Comparison of ENCODE assay signal across 8 mouse cellular contexts in genomic region chr9:65201381-65202164, GRCm38 (mm10). TPM values are rescaled to one million over a fixed set of nuclear protein-coding genes. Genes with fewer than 3 reads are reported as not detected.
A peak's percentile ranks its signal among the peaks of the same experiment; 100 is the strongest.
DNase-seq lines count a peak whose midpoint lies in the region; ATAC-seq and TF ChIP-seq lines count a peak whose summit lies in the region.

No protein-coding gene starts in this region.

- peak overlapping the region; percentile 44 for H3K4me2 ChIP-seq in embryonic facial prominence, embryonic 11.5 days (ENCODE audit: low read depth, low read length)
- H3K4me2 ChIP-seq in midbrain, embryonic 12.5 days (replicated peaks): peak overlapping the region; percentile 56

- peak overlapping the region; percentile 27; the same call in 1 of the 2 replicates for H3K4me3 ChIP-seq in embryonic facial prominence, embryonic 11.5 days (ENCODE audit: low read depth, low read length)
- peak overlapping the region; percentile 49 for H3K4me3 ChIP-seq in limb, embryonic 10.5 days
- peak overlapping the region; percentile 40 for H3K4me3 ChIP-seq in midbrain, embryonic 12.5 days
- H3K4me3 ChIP-seq in small intestine, adult 2 months (ENCODE audit: low read depth, low read length): peak overlapping the region; percentile 36

- ATAC-seq in embryonic facial prominence, embryonic 11.5 days (replicated peaks; ENCODE audit: insufficient number of reproducible peaks, low FRiP score, low TSS enrichment, low read depth): peak; percentile 84
- peak; percentile 85 for ATAC-seq in midbrain, embryonic 12.5 days (ENCODE audit: low FRiP score, low read depth)

- peak overlapping the region; percentile 48; the same call in 1 of the 2 replicates for H3K9ac ChIP-seq in embryonic facial prominence, embryonic 11.5 days (replicated peaks; ENCODE audit: low read length)
- H3K9ac ChIP-seq in midbrain, embryonic 12.5 days (replicated peaks): peak overlapping the region; percentile 48

- no peak for TF ChIP-seq POLR2A in small intestine, adult 2 months (IDR thresholded peaks at IDR 0.05; ENCODE audit: low read depth, low read length)

- no peaks in the 10 kb centered on the region for H3K27me3 ChIP-seq in embryonic facial prominence, embryonic 11.5 days (ENCODE audit: control insufficient read depth, insufficient read depth, low read length)
- H3K27me3 ChIP-seq in limb, embryonic 10.5 days (ENCODE audit: low read depth, poor library complexity, severe bottlenecking): no peaks in the 10 kb centered on the region
- no peaks in the 10 kb centered on the region for H3K27me3 ChIP-seq in midbrain, embryonic 12.5 days
- H3K27me3 ChIP-seq in small intestine, adult 2 months (ENCODE audit: control insufficient read depth, insufficient read depth, low read length): no peaks in the 10 kb centered on the region

- DNase-seq in urinary bladder, adult 18-20 months (ENCODE audit: low spot score in 2 of 2): peak; percentile 58 to 67
- DNase-seq in urinary bladder, postnatal 10 days (ENCODE audit: low spot score): no peak
- peak; percentile 92 for DNase-seq in embryonic facial prominence, embryonic 11.5 days (ENCODE audit: low spot score)
- peak; percentile 97 for DNase-seq in heart, adult 11 months
- DNase-seq in kidney, adult 11 months: peak; percentile 78
- DNase-seq in limb, embryonic 10.5 days (ENCODE audit: low spot score): peak; percentile 72

- TF ChIP-seq CTCF in small intestine, adult 2 months (IDR thresholded peaks at IDR 0.05; ENCODE audit: extremely low read depth, insufficient read length, insufficient replicate concordance, low read depth, low read length): no peak

- H3K36me3 ChIP-seq in embryonic facial prominence, embryonic 11.5 days (replicated peaks; ENCODE audit: control insufficient read depth, insufficient read depth, low read depth, low read length): no peaks in the 10 kb centered on the region
- H3K36me3 ChIP-seq in limb, embryonic 10.5 days: no peaks in the 10 kb centered on the region
- H3K36me3 ChIP-seq in midbrain, embryonic 12.5 days: no peaks in the 10 kb centered on the region
- H3K36me3 ChIP-seq in small intestine, adult 2 months (ENCODE audit: control insufficient read depth, insufficient read depth, low read length): no peaks in the 10 kb centered on the region

- no peaks in the 10 kb centered on the region for H3K4me1 ChIP-seq in embryonic facial prominence, embryonic 11.5 days (ENCODE audit: control insufficient read depth, insufficient read depth, low read length)
- H3K4me1 ChIP-seq in limb, embryonic 10.5 days: peaks cover 18% of the 10 kb centered on the region
- 0 out of 2 replicates have a peak, but pooled peaks cover 8% of the 10 kb centered on the region for H3K4me1 ChIP-seq in midbrain, embryonic 12.5 days
- H3K4me1 ChIP-seq in small intestine, adult 2 months (ENCODE audit: control insufficient read depth, insufficient read depth, insufficient read length, low read length): peaks cover 5% of the 10 kb centered on the region

- peak overlapping the region; percentile 52; the same call in 1 of the 2 replicates for H3K27ac ChIP-seq in embryonic facial prominence, embryonic 11.5 days (replicated peaks; ENCODE audit: low read depth, low read length)
- peak overlapping the region; percentile 88 for H3K27ac ChIP-seq in limb, embryonic 10.5 days
- H3K27ac ChIP-seq in midbrain, embryonic 12.5 days (replicated peaks): peak overlapping the region; percentile 68
- peak overlapping the region; percentile 72 for H3K27ac ChIP-seq in small intestine, adult 2 months (ENCODE audit: insufficient read depth, low read depth, low read length)

- under 1% methylated on average over 18 of the region's 18 CpGs for WGBS in embryonic facial prominence, embryonic 11.5 days
- under 1% methylated on average over 18 of the region's 18 CpGs for WGBS in limb, embryonic 10.5 days
- under 1% methylated on average over 18 of the region's 18 CpGs for WGBS in midbrain, embryonic 12.5 days
- WGBS in small intestine, adult 2 months: 2% methylated on average over 18 of the region's 18 CpGs

- H3K9me3 ChIP-seq in embryonic facial prominence, embryonic 11.5 days (replicated peaks; ENCODE audit: control insufficient read depth, low read length): no peaks in the 10 kb centered on the region
- H3K9me3 ChIP-seq in limb, embryonic 10.5 days (replicated peaks): no peaks in the 10 kb centered on the region
- H3K9me3 ChIP-seq in midbrain, embryonic 12.5 days: no peaks in the 10 kb centered on the region

RNA-seq across cellular contexts. Expression of gene Parp16, which starts 6.4 kb away (rescaled TPM):
- polyA plus RNA-seq in embryonic facial prominence, embryonic 11.5 days (2014; fragmentation: Nextera tagmentation; extraction: Ambion mirVana): 4.9 and 5.7 TPM in 2 replicates
- 8.7 and 9.0 TPM in 2 replicates for polyA plus RNA-seq in limb, embryonic 10.5 days (2016; fragmentation: Nextera tagmentation; extraction: Ambion mirVana)
- polyA plus RNA-seq in midbrain, embryonic 12.5 days (2016; fragmentation: Nextera tagmentation; extraction: Ambion mirVana): 5.6 and 6.5 TPM in 2 replicates
- 10.0 and 16.3 TPM in 2 replicates for polyA plus RNA-seq in small intestine, adult 2 months (2012; rRNA removed)
